Mouse (Mus musculus): ENCODE results near the gene Defb25. TPM values are rescaled to one million over a fixed set of nuclear protein-coding genes. Genes with fewer than 3 reads are reported as not detected.

The Defb25 gene
- total RNA-seq, 4 experiments from 2014 or later = not detected

Other genes with a start within 250 kb of the Defb25 start
- gene Nrsn2, start 246.4 kb downstream of the Defb25 start, total RNA-seq (2022) = not detected
- 1 to 10 TPM; 5.5 to 8.5 (median 7.0) TPM for gene Sox12, start 225.0 kb downstream of the Defb25 start, total RNA-seq (2022)
- 1 to 10 TPM; 5.8 to 7.6 (median 6.4) TPM for gene Zcchc3, start 208.0 kb downstream of the Defb25 start, total RNA-seq (2022)
- 1 to 10 TPM; 1.5 to 2.9 (median 2.3) TPM for gene 6820408C15Rik, start 207.5 kb downstream of the Defb25 start, total RNA-seq (2022)
- gene Defb23, start 158.4 kb downstream of the Defb25 start, total RNA-seq (2022) = not detected
- not detected for gene Defb20, start 146.0 kb downstream of the Defb25 start, total RNA-seq (2022)
- gene Defb22, start 132.9 kb downstream of the Defb25 start, total RNA-seq (2022) = not detected
- gene Defb26, start 111.4 kb downstream of the Defb25 start, total RNA-seq (2022) = not detected
- gene Defb28, start 104.8 kb downstream of the Defb25 start, total RNA-seq (2022) = not detected
- not detected for gene Defb29, start 83.0 kb downstream of the Defb25 start, total RNA-seq (2022)
- gene Gm17416, start 53.7 kb downstream of the Defb25 start, total RNA-seq (2022) = not detected
- not detected for gene Defb21, start 50.3 kb downstream of the Defb25 start, total RNA-seq (2022)
- under 1 TPM in 1 of 4 experiments, not detected in 3; 0.81 TPM for gene Defb19, start 42.7 kb downstream of the Defb25 start, total RNA-seq (2022)
- not detected for gene Defb45, start 23.7 kb downstream of the Defb25 start, total RNA-seq (2022)
- not detected for gene Defb36, start 18.7 kb downstream of the Defb25 start, total RNA-seq (2022)
- gene Rem1, start 3.9 kb upstream of the Defb25 start, total RNA-seq (2022) = 1 to 10 TPM; 5.1 to 5.6 (median 5.2) TPM
- gene H13, start 46.4 kb upstream of the Defb25 start, total RNA-seq (2022) = 10 to 100 TPM; 34.4 to 36.3 (median 35.1) TPM
- gene Mcts2, start 64.0 kb upstream of the Defb25 start, total RNA-seq (2022) = 10 to 100 TPM; 15.0 to 19.6 (median 16.6) TPM
- 10 to 100 TPM; 43.3 to 63.6 (median 58.4) TPM for gene Id1, start 113.2 kb upstream of the Defb25 start, total RNA-seq (2022)
- gene Cox4i2, start 131.1 kb upstream of the Defb25 start, total RNA-seq (2022) = 10 to 100 TPM; 10.3 to 16.2 (median 12.4) TPM
- gene Bcl2l1, start 208.7 kb upstream of the Defb25 start, total RNA-seq (2022) = 10 to 100 TPM; 46.9 to 66.6 (median 51.4) TPM
- 1 to 10 TPM in 2 of 4 experiments, under 1 TPM in 2; 0.65 to 1.4 (median 0.91) TPM for gene Tpx2, start 224.9 kb upstream of the Defb25 start, total RNA-seq (2022)

Measured in heart, adult 8-10 months (tissue).